Mouse (Mus musculus) thymus, adult 2 months (tissue): ENCODE data around the gene Rgs21. TPM values are rescaled to one million over a fixed set of nuclear protein-coding genes. Genes with fewer than 3 reads are reported as not detected.

ENCODE experiments used
- DNase-seq: peaks from one replicate; pipeline ENCODE4 v3.0.0; 2021
- H3K27ac ChIP-seq: fragments of 200-500 bp; 2 replicates; pipeline ENCODE4 v1.5.1; 2012; ENCODE audit warnings: low read length, control low read depth; ENCODE audit not compliant: control insufficient read depth, insufficient read depth
- H3K27me3 ChIP-seq: fragments of 200-500 bp; 2 replicates; pipeline ENCODE4 v1.6.1; 2012; ENCODE audit warnings: mild to moderate bottlenecking, low read length, moderate library complexity, mixed read lengths; ENCODE audit not compliant: control insufficient read depth, insufficient read depth
- H3K36me3 ChIP-seq: fragments of 200-500 bp; 2 replicates; pipeline ENCODE4 v1.6.1; 2012; ENCODE audit warnings: mild to moderate bottlenecking, low read length, moderate library complexity; ENCODE audit not compliant: control insufficient read depth, insufficient read depth
- H3K4me1 ChIP-seq: fragments of 200-500 bp; replicated peaks from 2 replicates; pipeline ENCODE4 v1.6.1; 2012; ENCODE audit warnings: low read length; ENCODE audit not compliant: control insufficient read depth, insufficient read depth
- H3K4me3 ChIP-seq: fragments of 200-500 bp; 2 replicates; pipeline ENCODE4 v1.5.1; 2012; ENCODE audit warnings: mild to moderate bottlenecking, low read length, control low read depth, moderate library complexity; ENCODE audit not compliant: control insufficient read depth, insufficient read depth
- CTCF ChIP-seq: fragments of 200-500 bp; IDR thresholded peaks from 2 replicates; pipeline ENCODE4 v1.5.1; 2012; ENCODE audit warnings: mild to moderate bottlenecking, control low read depth, low read length, moderate library complexity, borderline replicate concordance; ENCODE audit not compliant: control insufficient read depth, poor library complexity, insufficient read depth; ENCODE audit errors: extremely low read depth
- POLR2A ChIP-seq: fragments of 200-500 bp; IDR thresholded peaks from 2 replicates; pipeline ENCODE4 v1.6.1; 2012; ENCODE audit warnings: mild to moderate bottlenecking, low read length, control low read depth, moderate library complexity; ENCODE audit not compliant: control insufficient read depth, poor library complexity, insufficient read depth; ENCODE audit errors: extremely low read depth
- WGBS: fragments of 180-500 bp; shearing (Covaris S2); methylation state at CpG from one replicate; pipeline ENCODE4 v1.1.7; 2018; 5-methylcytosine and 5-hydroxymethylcytosine counted together
- polyA plus RNA-seq: library from polyadenylated mRNA; depleted of rRNA; stranded (reverse); fragments of >200 nt; gene quantifications from 2 replicates; pipeline ENCODE4 v1.2.3, GENCODE M21; 2012; rRNA removed

Gene Rgs21
- polyA plus RNA-seq, result not detected in 2 replicates

DNA sequence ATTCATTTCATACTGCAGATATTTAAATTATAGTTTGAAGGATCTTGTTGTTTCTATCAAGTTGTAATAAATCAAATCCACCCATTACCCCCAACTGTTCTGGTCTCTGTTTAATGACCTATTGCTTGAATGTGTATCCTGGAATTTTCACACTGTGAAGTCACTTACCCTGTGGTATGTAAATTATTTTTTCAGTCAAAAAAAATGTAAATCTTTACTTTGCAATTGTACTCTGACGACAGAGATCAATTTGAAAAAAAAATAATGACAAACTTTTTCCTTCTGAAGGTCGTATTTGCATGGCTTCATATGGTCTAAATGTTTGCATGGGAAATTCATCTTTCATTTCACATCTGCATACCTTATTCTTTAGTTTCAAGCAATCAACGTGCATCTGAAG, at the start of gene Rgs21:
Rgs21 (minus strand) TSS at position 101 of the 400 bp plus-strand sequence.
- TF ChIP-seq CTCF (no peak), POLR2A (no peak)
- no peak within 1 kb of the TSS for H3K4me3 ChIP-seq
- no peaks in the 10 kb centered on the region for H3K4me1 ChIP-seq
- no peaks in the 10 kb centered on the region for H3K36me3 ChIP-seq
- H3K27me3 ChIP-seq, result no peaks in the 10 kb centered on the region
- WGBS, result 89% methylated on average over 3 of the region's 3 CpGs
- H3K27ac ChIP-seq, result no peak within 1 kb of the TSS
- no peak for DNase-seq

DNA sequence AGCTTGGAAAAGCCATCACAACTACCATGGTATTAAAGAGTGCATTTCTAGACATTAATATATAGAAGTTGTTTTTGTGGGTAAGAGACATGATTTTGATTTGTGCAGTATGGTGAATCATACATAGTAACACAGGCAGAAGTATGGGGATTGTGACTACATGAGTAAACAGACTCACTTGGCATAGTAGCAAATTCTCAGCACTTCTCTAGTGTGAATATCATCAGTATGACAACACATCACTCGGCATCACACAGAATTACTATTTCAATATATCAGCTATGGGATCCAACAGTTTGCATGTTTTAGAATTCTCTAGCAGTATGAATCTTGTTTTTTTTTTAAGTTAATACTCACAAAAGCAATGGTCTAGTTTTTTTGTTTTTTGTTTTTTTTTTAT, 36.6 kb upstream of the Rgs21 start:
- Histone ChIP-seq H3K4me3 (no peak overlapping the region), H3K27me3 (no peaks in the 10 kb centered on the region), H3K27ac (no peak overlapping the region), H3K36me3 (no peaks in the 10 kb centered on the region), H3K4me1 (no peaks in the 10 kb centered on the region)
- DNase-seq, result no peak
- TF ChIP-seq POLR2A (no peak), CTCF (no peak)
- WGBS, result 98% methylated on average over 1 of the region's 1 CpGs

DNA sequence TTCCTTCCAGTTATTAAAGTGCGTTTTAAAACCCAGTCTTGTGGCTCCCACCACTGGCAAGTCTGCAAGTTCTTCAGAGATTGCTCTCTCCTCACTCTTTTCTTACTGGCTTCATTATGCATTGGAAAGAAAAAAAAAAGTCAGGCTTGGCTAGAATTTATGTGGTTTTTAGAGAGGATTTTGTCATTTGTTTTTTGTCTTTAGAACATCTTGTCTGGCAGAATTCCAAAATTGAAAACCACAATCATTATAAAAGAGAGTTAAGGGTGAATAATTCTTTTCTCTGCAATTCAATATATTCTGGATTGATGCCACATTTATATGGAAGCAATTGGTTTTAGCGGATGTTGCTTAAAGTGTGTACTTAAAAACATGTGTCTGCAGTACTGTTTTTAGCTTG, 35.5 kb upstream of the Rgs21 start:
- H3K4me1 ChIP-seq, result no peaks in the 10 kb centered on the region

DNA sequence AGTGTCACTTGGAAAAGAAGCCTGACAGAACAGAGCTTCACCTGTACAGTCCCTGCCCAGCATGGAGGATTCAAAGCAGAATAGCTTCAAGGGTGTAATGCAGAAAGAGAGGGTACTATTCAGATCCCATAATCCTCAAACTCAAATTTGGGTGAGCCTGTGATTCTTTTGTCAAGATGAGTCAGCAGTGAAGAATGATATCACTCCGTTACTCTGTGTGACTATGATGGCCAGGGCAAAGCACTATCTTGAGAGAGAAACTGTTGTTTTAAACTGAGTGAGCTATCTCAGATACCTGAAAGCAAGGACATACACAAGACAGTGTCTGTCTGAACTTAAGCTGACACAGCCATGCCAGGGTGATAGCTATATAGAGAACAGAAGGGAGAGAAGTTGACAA, 11.9 kb upstream of the Rgs21 start:
- H3K36me3 ChIP-seq, result no peaks in the 10 kb centered on the region
- DNase-seq, result no peak
- 98% methylated on average over 1 of the region's 1 CpGs for WGBS
- H3K27me3 ChIP-seq, result no peaks in the 10 kb centered on the region
- H3K27ac ChIP-seq, result no peak overlapping the region
- H3K4me3 ChIP-seq, result no peak overlapping the region
- TF ChIP-seq CTCF (no peak), POLR2A (no peak)
- no peaks in the 10 kb centered on the region for H3K4me1 ChIP-seq

More for the DNA sequence above, 35.5 kb upstream of the Rgs21 start:
- 46% methylated on average over 2 of the region's 2 CpGs for WGBS
- H3K36me3 ChIP-seq, result no peaks in the 10 kb centered on the region
- no peak for TF ChIP-seq POLR2A
- no peak for TF ChIP-seq CTCF
- no peak overlapping the region for H3K4me3 ChIP-seq
- no peak overlapping the region for H3K27ac ChIP-seq
- H3K27me3 ChIP-seq, result no peaks in the 10 kb centered on the region
- DNase-seq, result no peak

DNA sequence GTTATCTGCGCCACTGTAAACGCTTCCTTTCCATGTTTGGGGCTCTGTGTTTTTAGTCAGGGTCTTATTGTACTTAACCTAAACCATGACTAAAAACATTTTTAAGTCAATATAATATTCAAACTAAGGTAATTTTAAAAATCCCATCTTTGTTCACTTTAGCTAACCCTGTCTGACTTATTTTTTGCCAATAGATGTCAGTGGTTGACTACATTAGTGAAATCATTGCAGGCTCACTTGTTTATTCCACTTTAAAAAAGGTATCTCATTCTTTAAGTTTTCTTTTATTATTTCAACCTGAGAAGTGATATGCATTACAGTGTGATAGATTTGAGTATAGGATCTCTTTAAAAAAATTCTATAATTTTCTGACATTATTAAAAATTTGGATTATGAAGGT, 5.5 kb upstream of the Rgs21 start:
- Histone ChIP-seq H3K4me3 (no peak overlapping the region), H3K36me3 (no peaks in the 10 kb centered on the region), H3K27ac (no peak overlapping the region), H3K27me3 (no peaks in the 10 kb centered on the region), H3K4me1 (no peaks in the 10 kb centered on the region)
- DNase-seq, result no peak
- no peak for TF ChIP-seq POLR2A
- TF ChIP-seq CTCF, result no peak
- WGBS, result 98% methylated on average over 2 of the region's 2 CpGs

DNA sequence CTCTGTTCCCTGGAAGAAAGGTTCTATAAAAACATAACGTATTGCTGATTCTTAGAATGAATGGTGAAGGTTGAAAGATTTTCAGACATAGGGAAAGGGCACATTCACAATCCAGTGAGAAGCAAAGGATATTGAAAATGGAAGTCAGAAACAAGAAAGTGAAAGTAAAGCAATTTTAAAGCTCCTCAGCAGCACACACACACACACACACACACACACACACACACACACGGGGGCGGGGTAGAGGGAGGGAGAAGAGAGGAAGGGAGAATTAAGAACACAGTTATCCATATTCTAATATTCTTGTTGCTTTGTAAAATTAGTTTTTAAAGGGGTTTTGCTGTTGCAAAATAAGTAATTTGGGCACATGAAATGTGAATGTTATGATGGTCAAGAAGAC, 2.4 kb upstream of the Rgs21 start:
- TF ChIP-seq CTCF (no peak), POLR2A (no peak)
- Histone ChIP-seq H3K4me3 (no peak overlapping the region), H3K27me3 (no peaks in the 10 kb centered on the region)

DNA sequence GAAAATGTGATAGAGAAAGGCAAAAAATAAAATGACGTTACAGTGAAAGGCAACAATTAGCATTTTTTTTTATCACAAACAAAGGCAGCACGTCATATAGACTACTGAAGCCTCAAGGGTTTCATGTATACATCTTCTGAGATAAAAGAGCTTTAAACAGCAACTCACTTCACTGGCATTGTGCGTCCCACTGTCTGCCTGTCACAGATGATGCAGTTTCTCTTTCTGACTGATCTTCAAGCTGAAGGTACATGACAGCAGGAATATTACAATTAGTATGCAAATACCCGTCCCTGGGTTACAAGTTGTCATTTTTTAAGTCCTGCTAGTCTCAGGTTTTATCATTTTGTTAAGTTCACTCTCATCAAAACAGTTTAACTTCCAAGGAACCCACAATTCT, 22.3 kb downstream of the Rgs21 start:
- no peak overlapping the region for H3K4me3 ChIP-seq
- no peaks in the 10 kb centered on the region for H3K4me1 ChIP-seq
- WGBS, result 92% methylated on average over 4 of the region's 4 CpGs
- no peaks in the 10 kb centered on the region for H3K36me3 ChIP-seq
- DNase-seq, result no peak
- no peaks in the 10 kb centered on the region for H3K27me3 ChIP-seq
- TF ChIP-seq POLR2A (no peak), CTCF (no peak)
- H3K27ac ChIP-seq, result no peak overlapping the region

More for the DNA sequence above, 2.4 kb upstream of the Rgs21 start:
- Histone ChIP-seq H3K27ac (no peak overlapping the region), H3K4me1 (no peaks in the 10 kb centered on the region), H3K36me3 (no peaks in the 10 kb centered on the region)
- DNase-seq, result no peak
- 54% methylated on average over 3 of the region's 3 CpGs for WGBS
